Mouse (Mus musculus) liver, adult 2 months (tissue): Measurements from ENCODE around the gene Olfr19. TPM values are rescaled to one million over a fixed set of nuclear protein-coding genes. Genes with fewer than 3 reads are reported as not detected.
"Not testable (repeated sequence)": the region's sequence is repeated elsewhere in the genome, so short reads cannot be mapped to it uniquely, and the experiment has no call there.

Experiments
- DNase-seq: peaks from one replicate; pipeline ENCODE4 v3.0.0-alpha.2; 2011; ENCODE audit warnings: low read depth, low spot score; ENCODE audit errors: extremely low read depth
- H3K27ac ChIP-seq: fragments of 200-500 bp; replicated peaks from 2 replicates; pipeline ENCODE4 v1.5.1; 2012; ENCODE audit warnings: low read depth, mild to moderate bottlenecking, control low read depth, inconsistent platforms, low read length; ENCODE audit not compliant: insufficient read depth
- H3K27me3 ChIP-seq: fragments of 200-500 bp; 2 replicates; pipeline ENCODE4 v1.6.1; 2012; ENCODE audit warnings: mild to moderate bottlenecking, moderate library complexity, low read length, inconsistent platforms; ENCODE audit not compliant: control insufficient read depth, insufficient read depth
- H3K36me3 ChIP-seq: fragments of 200-500 bp; 2 replicates; pipeline ENCODE4 v1.6.1; 2012; ENCODE audit warnings: low read length, inconsistent platforms; ENCODE audit not compliant: control insufficient read depth, insufficient read depth
- H3K4me1 ChIP-seq: fragments of 200-500 bp; 2 replicates; pipeline ENCODE4 v1.6.1; 2011; ENCODE audit warnings: low read length; ENCODE audit not compliant: control insufficient read depth, insufficient read depth
- H3K4me3 ChIP-seq: fragments of 200-500 bp; 2 replicates; pipeline ENCODE4 v1.5.1; 2011; ENCODE audit warnings: low read depth, mild to moderate bottlenecking, control low read depth, low read length, moderate library complexity; ENCODE audit not compliant: insufficient read depth
- H3K79me2 ChIP-seq: fragments of 200-500 bp; 2 replicates; pipeline ENCODE4 v1.6.1; 2012; ENCODE audit warnings: inconsistent platforms, mild to moderate bottlenecking, low read length, moderate library complexity; ENCODE audit not compliant: control insufficient read depth, insufficient read depth
- H3K9ac ChIP-seq: fragments of 200-500 bp; 2 replicates; pipeline ENCODE4 v1.6.1; 2012; ENCODE audit warnings: low read depth, mild to moderate bottlenecking, control low read depth, inconsistent platforms, low read length
- CTCF ChIP-seq: fragments of 200-500 bp; IDR thresholded peaks from 2 replicates; pipeline ENCODE4 v1.5.1; 2011; ENCODE audit warnings: low read depth, low read length, control low read depth
- POLR2A ChIP-seq: fragments of 200-500 bp; IDR thresholded peaks from 2 replicates; pipeline ENCODE4 v1.6.1; 2011; ENCODE audit warnings: low read length, control low read depth; ENCODE audit not compliant: insufficient read depth; ENCODE audit errors: extremely low read depth
- WGBS: fragments of 180-500 bp; shearing (Covaris S2); methylation state at CpG from one replicate; pipeline ENCODE4 v1.1.7; 2018; 5-methylcytosine and 5-hydroxymethylcytosine counted together
- polyA plus RNA-seq: library from polyadenylated mRNA; depleted of rRNA; stranded (reverse); fragments of >200 nt; gene quantifications from 2 replicates; pipeline ENCODE4 v1.2.3, GENCODE M21; 2012; rRNA removed
- total RNA-seq: library from RNA; depleted of rRNA; stranded (reverse); fragments of >200 nt; gene quantifications from 2 replicates; pipeline ENCODE4 v1.2.3, GENCODE M21; 2014; rRNA removed

Olfr19 gene
- total RNA-seq (not detected in 2 replicates), polyA plus RNA-seq (not detected in 2 replicates)

GRCm38 (mm10) chr16:16676305-16676704, at the start of gene Olfr19:
TSS of gene Olfr19 (minus strand) at chr16:16676405.
- Histone ChIP-seq H3K4me3 (no peak within 1 kb of the TSS), H3K4me1 (no peaks in the 10 kb centered on the region), H3K27me3 (no peaks in the 10 kb centered on the region), H3K79me2 (no peaks in the 10 kb centered on the region), H3K36me3 (no peaks in the 10 kb centered on the region), H3K9ac (no peak within 1 kb of the TSS), H3K27ac (no peak within 1 kb of the TSS)
- DNase-seq: no peak
- TF ChIP-seq CTCF (no peak), POLR2A (no peak)
- 74% methylated on average over 2 of the region's 2 CpGs for WGBS

- no peak overlapping the region for H3K4me3 ChIP-seq
- no peak overlapping the region for H3K27ac ChIP-seq
- DNase-seq: no peak
- H3K36me3 ChIP-seq: no peaks in the 10 kb centered on the region
- H3K79me2 ChIP-seq: no peaks in the 10 kb centered on the region
- no peak for TF ChIP-seq CTCF
- no peak for TF ChIP-seq POLR2A
- no peak overlapping the region for H3K9ac ChIP-seq
- no peaks in the 10 kb centered on the region for H3K27me3 ChIP-seq
- H3K4me1 ChIP-seq: no peaks in the 10 kb centered on the region
- WGBS: 67% methylated on average over 3 of the region's 3 CpGs
Measured at GRCm38 (mm10) chr16:16684975-16685374, 8.8 kb upstream of the Olfr19 start.

- 79% methylated on average over 2 of the region's 2 CpGs for WGBS
- Histone ChIP-seq H3K4me3 (no peak overlapping the region), H3K9ac (no peak overlapping the region), H3K36me3 (no peaks in the 10 kb centered on the region), H3K79me2 (no peaks in the 10 kb centered on the region), H3K27me3 (no peaks in the 10 kb centered on the region), H3K27ac (no peak overlapping the region), H3K4me1 (no peaks in the 10 kb centered on the region)
- TF ChIP-seq CTCF: no peak
- TF ChIP-seq POLR2A: no peak
- DNase-seq: no peak
Measured at GRCm38 (mm10) chr16:16684053-16684452, 7.8 kb upstream of the Olfr19 start.

- Histone ChIP-seq H3K27ac (no peak overlapping the region), H3K79me2 (no peaks in the 10 kb centered on the region), H3K4me3 (no peak overlapping the region), H3K36me3 (no peaks in the 10 kb centered on the region), H3K9ac (no peak overlapping the region), H3K27me3 (no peaks in the 10 kb centered on the region), H3K4me1 (no peaks in the 10 kb centered on the region)
- WGBS: 76% methylated on average over 4 of the region's 4 CpGs
- TF ChIP-seq POLR2A (no peak), CTCF (no peak)
- DNase-seq: no peak
Measured at GRCm38 (mm10) chr16:16664994-16665393, 11.2 kb downstream of the Olfr19 start.

- not testable (repeated sequence) for H3K27ac ChIP-seq, DNase-seq, H3K4me1 ChIP-seq, H3K4me3 ChIP-seq, H3K27me3 ChIP-seq, H3K9ac ChIP-seq, H3K36me3 ChIP-seq, H3K79me2 ChIP-seq
Measured at GRCm38 (mm10) chr16:16664516-16664915, 11.7 kb downstream of the Olfr19 start.

- Histone ChIP-seq H3K27ac (no peak overlapping the region), H3K4me1 (no peaks in the 10 kb centered on the region), H3K36me3 (no peaks in the 10 kb centered on the region), H3K4me3 (no peak overlapping the region), H3K9ac (no peak overlapping the region), H3K27me3 (no peaks in the 10 kb centered on the region), H3K79me2 (no peaks in the 10 kb centered on the region)
- TF ChIP-seq POLR2A: no peak
- no peak for TF ChIP-seq CTCF
- WGBS: 76% methylated on average over 1 of the region's 1 CpGs
- DNase-seq: no peak
Measured at GRCm38 (mm10) chr16:16645148-16645547, 31.1 kb downstream of the Olfr19 start.
